Mouse (Mus musculus) retina, postnatal 1 day (tissue): ENCODE measurements at regions not wholly inside any gene's neighbourhood (a gene's known extent, or its start where the extent isn't known, plus 50 kb on each side); places are given as distances from the start of the nearest gene placed in this dataset.

Experiments used
- DNase-seq: peaks from one replicate; pipeline ENCODE4 v3.0.0-alpha.2; 2012

DNA sequence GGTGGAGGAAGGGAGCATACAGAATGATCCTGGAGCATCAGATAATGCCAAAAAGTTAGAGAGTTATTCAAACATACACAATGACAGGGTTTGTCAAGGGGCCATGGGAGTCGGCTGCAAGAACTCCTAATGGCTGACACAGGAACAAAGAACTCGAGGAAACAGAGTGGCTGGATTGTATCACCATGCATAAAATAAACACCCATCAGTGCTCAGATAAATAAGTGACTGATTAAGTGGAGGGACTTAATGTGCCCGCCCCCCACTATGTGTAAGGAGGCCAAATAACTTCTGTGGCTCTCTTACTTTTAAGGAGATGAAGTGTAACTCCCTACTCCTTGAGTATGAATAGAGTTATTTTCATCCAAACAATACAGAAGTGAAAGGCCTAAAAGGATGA lies 220.1 kb upstream of the 9630041A04Rik start:
- DNase-seq, result no peak

DNA sequence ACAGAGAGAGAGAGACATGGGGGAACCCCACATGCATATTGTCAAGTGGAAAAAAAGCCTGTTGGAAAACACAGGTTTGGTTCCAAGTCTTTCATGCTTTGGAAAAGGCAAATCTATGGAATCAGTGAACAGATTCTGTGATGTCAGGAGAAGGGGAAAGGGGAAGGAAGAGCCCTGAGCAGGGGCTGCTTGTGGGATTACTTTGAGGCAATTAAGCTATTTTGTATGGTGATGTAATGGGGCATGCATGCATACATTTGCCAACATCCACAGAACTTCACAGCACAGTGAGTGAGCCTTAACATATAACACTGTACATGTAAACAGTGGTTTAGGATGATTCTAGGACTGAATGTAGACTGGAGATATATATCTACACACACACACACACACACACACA lies 221.0 kb upstream of the 9630041A04Rik start:
- no peak for DNase-seq

GRCm38 (mm10) chr9:101616261-101616660 lies 245.4 kb upstream of the 9630041A04Rik start:
- no peak for DNase-seq

- no peak for DNase-seq
Observed at GRCm38 (mm10) chr9:101615176-101615575, 246.5 kb upstream of the 9630041A04Rik start.

DNA sequence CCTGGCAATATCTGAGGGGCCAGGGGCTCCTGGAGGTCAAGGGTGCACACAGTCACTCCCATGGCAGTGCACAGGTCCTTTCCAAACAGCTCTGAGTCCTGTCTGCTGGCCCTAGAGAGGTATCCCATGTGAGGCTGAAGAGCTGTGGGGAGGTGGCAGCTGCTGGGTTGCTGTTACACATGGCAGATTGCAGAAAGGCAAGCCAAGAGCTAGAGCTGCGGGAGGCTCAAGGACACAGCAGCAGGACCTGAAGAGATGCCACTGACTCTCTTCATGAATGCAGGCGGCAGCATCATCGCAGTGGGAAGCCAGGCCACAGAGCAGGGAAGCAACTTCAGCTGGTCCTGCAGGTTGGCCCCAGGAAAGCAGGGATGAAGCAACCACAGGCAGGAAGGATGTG lies 247.7 kb upstream of the 9630041A04Rik start:
- DNase-seq, result no peak

DNA sequence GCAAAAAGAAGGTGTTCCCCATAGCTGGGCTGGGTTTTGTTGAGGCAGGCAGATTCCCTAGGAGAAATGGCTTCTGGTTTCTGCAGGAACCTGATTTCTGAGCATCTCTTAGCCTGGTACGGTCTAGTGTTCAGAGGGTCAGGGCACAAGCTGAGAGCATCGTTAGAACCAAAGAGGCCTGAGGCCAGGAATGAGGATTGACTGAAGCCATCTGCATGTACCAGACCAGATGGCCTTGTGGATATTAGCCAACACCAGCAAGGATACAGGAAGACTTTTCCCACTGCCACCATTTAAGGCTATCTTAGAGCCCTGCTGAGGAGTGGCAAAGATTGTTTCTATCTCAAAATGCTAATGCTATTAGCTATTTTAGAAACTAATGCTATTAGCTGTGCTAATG lies 248.2 kb upstream of the 9630041A04Rik start:
- DNase-seq, result no peak

GRCm38 (mm10) chr9:101612971-101613370 lies 248.7 kb upstream of the 9630041A04Rik start:
- DNase-seq, result no peak

DNA sequence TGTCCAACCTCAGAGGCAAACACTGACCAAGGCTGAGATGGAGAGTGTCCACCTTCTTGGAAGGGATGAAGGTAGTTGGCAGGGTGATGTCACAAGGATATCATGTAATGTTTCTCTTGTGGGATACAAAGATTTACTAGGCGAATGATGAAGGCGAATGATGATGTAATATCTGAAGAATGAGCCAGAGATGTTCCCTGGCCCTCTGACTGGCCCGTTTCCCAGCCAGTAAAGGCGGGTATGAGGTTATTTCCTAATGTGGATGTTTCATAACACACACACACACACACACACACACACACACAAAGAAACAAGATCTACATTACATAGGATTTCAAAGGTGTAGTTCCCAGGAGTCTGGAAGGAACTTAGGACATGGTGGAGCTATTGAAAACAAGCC lies 249.1 kb upstream of the 9630041A04Rik start:
- DNase-seq, result no peak

- peak; percentile 76 for DNase-seq
Observed at GRCm38 (mm10) chr9:101611481-101611880, 250.2 kb upstream of the 9630041A04Rik start.

DNA sequence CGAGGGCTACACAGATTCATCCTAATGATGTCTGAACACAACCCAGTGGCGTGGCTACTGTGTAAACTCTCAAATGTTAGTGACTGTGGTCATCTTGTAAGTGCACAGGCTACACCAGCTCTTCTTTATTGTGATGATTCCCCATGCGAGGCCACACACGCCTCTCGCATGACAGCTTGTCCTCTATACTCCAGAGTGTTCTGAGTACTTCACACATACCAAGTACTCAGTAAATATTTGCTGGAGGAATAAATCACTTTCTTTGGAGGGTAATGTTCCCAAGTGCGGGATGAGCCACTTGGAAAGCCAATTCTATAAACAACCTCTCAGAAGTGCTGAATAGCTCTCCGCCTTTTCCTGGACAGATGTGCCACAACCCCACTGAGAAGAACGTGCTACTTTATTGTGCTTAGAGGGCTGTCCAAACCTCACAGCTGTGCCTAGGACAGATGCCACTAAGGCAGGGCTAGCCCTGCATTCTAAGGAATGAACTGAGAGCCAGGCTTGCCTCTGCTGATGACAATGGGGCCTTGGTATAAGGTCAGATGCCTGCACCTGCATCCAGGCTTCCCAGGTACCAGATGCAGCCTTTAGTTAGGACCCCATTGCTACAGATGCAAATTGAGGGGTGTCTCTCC lies 250.7 kb upstream of the 9630041A04Rik start:
- DNase-seq, result no peak

GRCm38 (mm10) chr9:101610338-101610737 lies 251.3 kb upstream of the 9630041A04Rik start:
- DNase-seq, result no peak

DNA sequence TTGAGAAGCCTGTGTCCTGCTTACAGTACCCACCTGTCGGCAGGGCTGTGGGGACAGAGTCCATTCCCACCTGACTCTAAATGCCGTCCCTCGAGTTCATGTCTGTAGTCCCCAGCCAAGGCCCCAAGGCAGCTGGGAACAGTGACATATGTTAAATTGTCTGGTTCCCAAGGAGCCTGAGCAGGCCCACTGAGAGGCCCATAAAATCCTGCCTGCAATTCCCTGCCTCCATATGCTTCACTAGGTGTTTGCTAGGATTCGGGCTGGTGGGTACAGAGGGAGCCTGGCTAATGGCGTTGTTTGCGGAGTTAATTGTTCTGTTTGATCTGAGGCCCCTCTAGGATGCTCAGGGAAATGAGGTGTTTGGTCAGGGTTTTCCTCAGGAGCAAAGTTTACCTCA lies 258.8 kb upstream of the 9630041A04Rik start:
- DNase-seq, result no peak

- no peak for DNase-seq
Observed at GRCm38 (mm10) chr9:101596898-101597297, 264.7 kb upstream of the 9630041A04Rik start.

GRCm38 (mm10) chr9:101595101-101595650 lies 266.5 kb upstream of the 9630041A04Rik start:
- no peak for DNase-seq

- no peak for DNase-seq
Observed at GRCm38 (mm10) chr9:101592621-101593020, 269.0 kb upstream of the 9630041A04Rik start.

GRCm38 (mm10) chr9:101591681-101592080 lies 270.0 kb upstream of the 9630041A04Rik start:
- no peak for DNase-seq

GRCm38 (mm10) chr9:101590310-101590709 lies 271.3 kb upstream of the 9630041A04Rik start:
- no peak for DNase-seq

- DNase-seq, result no peak
Observed at GRCm38 (mm10) chr9:101581064-101581463, 280.6 kb upstream of the 9630041A04Rik start.

- DNase-seq, result peak; percentile 49
Observed at GRCm38 (mm10) chr9:101570714-101571113, 290.9 kb upstream of the 9630041A04Rik start.

DNA sequence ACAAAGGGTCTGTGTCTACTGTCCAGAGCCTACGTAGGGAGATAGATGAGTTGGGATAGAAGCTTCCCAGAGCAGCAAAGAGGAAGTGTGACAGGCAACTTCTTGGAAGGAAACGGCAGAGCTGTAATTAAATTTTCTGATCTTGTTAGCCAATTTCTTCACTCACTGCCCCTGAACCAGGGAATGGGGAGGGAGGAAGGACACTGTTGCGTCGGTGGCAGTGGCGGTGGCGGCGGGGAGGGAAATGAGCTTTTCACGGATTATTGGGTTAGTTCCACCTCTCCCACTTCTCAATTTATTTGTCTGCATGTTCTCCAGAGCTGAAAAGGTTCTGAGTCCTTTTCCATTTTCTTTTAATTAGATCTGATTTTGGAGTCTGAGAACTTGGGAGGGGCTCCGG lies 298.4 kb upstream of the 9630041A04Rik start:
- DNase-seq, result no peak

DNA sequence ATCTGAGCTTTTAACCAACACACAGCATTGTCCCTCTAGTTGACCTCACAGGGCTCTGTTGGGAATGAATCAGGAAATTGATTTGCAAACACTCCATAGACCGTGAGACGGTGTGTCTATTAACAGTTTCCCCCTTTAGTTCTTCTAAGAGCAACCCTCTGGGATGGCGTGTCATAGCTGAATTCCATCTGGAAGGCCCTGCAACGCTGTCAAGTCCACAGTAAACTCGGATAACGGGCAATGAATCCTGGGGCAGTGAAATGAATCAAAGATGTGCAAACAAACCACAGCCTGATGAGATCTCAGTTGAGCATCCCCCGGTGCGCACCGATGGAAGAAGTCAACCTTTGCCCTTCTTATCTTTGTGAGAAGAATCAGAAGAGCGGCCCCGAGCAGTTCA lies 302.3 kb upstream of the 9630041A04Rik start:
- no peak for DNase-seq

DNA sequence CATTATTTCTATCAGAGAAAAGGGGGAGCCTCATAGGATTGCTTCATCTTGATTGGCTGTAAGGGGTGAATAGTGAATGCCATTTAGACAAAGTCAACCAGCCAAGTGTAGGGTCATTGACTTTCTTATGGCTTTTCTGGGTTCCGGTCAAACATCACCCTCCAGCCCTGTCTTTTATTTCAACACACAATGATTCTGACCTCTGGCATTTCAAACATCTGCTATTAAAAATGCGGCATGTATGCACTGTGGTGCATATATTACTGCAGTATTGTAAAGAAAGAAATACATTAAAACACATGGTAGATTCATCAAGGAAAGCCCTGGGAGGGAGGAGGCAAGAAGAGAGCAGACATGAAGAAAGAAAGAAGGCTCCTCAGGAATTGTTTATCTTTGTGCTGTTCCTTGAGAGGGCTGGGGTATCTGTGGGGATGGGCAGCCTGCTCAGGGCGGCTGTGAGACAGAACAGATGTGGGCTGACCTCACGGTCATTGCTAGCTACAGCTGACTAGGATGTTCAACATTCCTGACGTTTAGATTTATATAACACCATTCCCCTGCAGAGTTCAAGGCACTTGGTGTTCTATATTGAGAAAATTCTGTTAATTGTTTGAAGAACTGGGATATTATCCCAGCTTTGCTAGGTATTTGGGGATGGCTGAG lies 303.5 kb upstream of the Ppp2r3a start:
- DNase-seq, result no peak

GRCm38 (mm10) chr9:101552789-101553188 lies 301.2 kb upstream of the Ppp2r3a start:
- no peak for DNase-seq

- no peak for DNase-seq
Observed at GRCm38 (mm10) chr9:101551256-101551655, 299.7 kb upstream of the Ppp2r3a start.
